In the genomic region with DNA sequence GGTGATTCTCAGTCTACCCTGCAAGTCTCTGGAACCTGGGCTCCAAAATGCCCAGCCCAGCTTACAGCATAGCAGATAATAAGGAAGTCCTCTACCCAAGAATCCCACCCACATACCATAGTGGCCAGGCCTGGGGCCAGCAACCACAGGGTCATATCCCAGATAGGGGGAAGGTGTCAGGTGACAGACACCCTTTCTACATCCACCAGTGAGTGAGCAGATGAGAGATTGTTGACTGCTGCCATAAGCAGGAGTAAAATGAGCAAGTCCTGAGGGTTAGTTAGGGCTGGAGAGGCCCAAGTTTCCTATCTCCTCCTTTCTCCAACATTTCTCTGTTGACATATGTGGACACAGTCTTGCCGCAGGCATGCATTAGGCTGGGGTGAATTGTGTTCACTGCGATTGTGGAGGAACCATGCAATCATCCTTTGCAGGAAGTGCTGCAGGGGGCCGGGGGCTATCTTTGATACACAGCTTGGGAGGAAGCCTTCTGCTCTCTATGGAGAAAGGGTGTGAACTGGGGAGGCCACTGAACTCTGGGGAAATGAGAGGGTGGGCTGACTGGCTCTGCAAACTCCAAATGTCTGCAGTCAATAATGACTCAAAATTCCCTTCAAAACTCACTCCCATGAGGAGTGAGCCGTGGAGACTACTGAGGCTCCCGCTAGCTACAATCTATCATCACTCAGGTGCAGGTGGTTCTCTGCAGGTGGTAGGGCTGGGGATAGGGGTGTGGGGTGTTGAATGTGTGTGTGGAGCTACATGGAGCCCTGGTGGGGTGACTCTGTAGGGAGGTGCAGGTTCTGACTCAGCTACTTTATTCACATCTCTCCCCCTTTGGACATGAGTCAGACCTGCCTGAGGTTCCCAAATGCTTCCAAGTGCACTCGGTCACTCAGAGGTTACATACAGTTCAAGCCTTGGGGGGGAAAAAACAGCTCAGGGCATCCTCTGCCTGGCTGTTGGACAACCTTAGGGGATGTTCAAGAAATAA, we compare ENCODE assay signal across 1 mouse cellular context.
TF ChIP-seq lines count a peak whose summit lies in the region.

No protein-coding gene starts in this region.

TF ChIP-seq in MEL, 35 proteins besides CTCF, POLR2A, EP300 and RAD21:
- no peak; the same call in 1 of the 2 replicates for TF ChIP-seq CHD2 (IDR thresholded peaks at IDR 0.05; ENCODE audit: low read length)
- no peak for TF ChIP-seq GABPA (IDR thresholded peaks at IDR 0.05; ENCODE audit: low read depth, low read length)
- TF ChIP-seq NELFE (IDR thresholded peaks at IDR 0.05; ENCODE audit: low read depth, low read length): peak; percentile 37; the same call in 1 of the 2 replicates
- peak; percentile 79 for TF ChIP-seq USF1 (IDR thresholded peaks at IDR 0.05; ENCODE audit: low read depth, low read length)
- no peak for TF ChIP-seq ZMIZ1 (IDR thresholded peaks at IDR 0.05; ENCODE audit: low read depth, low read length)
- TF ChIP-seq BHLHE40 (IDR thresholded peaks at IDR 0.05; ENCODE audit: borderline replicate concordance, low read depth, low read length): no peak; the same call in 1 of the 2 replicates
- no peak for TF ChIP-seq MYC (IDR thresholded peaks at IDR 0.05; ENCODE audit: low read depth, low read length)
- no peak for TF ChIP-seq NRF1 (IDR thresholded peaks at IDR 0.05; ENCODE audit: insufficient read depth, low read depth, low read length, poor library complexity, severe bottlenecking)
- TF ChIP-seq MAFK (IDR thresholded peaks at IDR 0.05; ENCODE audit: borderline replicate concordance, low read depth, low read length): no peak
- TF ChIP-seq ZKSCAN1 (IDR thresholded peaks at IDR 0.05; ENCODE audit: low read depth, low read length): no peak
- TF ChIP-seq GATA1 (IDR thresholded peaks at IDR 0.05; ENCODE audit: low read depth, low read length): 0 out of 2 replicates have a peak, but pooled peaks have one; percentile 16
- no peak for TF ChIP-seq ZNF384 (IDR thresholded peaks at IDR 0.05; ENCODE audit: low read depth, low read length)
- TF ChIP-seq TAL1 (IDR thresholded peaks at IDR 0.05; ENCODE audit: low read length): peak; percentile 92
- TF ChIP-seq ETS1 (IDR thresholded peaks at IDR 0.05; ENCODE audit: low read depth, low read length): peak; percentile 46; the same call in 1 of the 2 replicates
- no peak for TF ChIP-seq E2F4 (IDR thresholded peaks at IDR 0.05; ENCODE audit: borderline replicate concordance, low read depth, low read length)
- TF ChIP-seq UBTF (IDR thresholded peaks at IDR 0.05; ENCODE audit: borderline replicate concordance, insufficient read depth, low read depth, low read length): no peak
- no peak for TF ChIP-seq ELF1 (IDR thresholded peaks at IDR 0.05; ENCODE audit: low read depth, low read length)
- no peak for TF ChIP-seq KAT2A (conservative IDR thresholded peaks at IDR 0.05; ENCODE audit: low read depth, low read length)
- TF ChIP-seq SMC3 (IDR thresholded peaks at IDR 0.05; ENCODE audit: low read depth, low read length): no peak
- peak; percentile 65; the same call in 1 of the 2 replicates for TF ChIP-seq TCF12 (IDR thresholded peaks at IDR 0.05; ENCODE audit: low read depth, low read length)
- no peak for TF ChIP-seq CHD1 (IDR thresholded peaks at IDR 0.05; ENCODE audit: low read depth, low read length)
- TF ChIP-seq MXI1 (IDR thresholded peaks at IDR 0.05; ENCODE audit: low read depth, low read length): peak; percentile 51; the same call in 1 of the 2 replicates
- TF ChIP-seq POLR2AphosphoS5 (IDR thresholded peaks at IDR 0.05; ENCODE audit: borderline replicate concordance, low read depth, low read length): no peak
- no peak for TF ChIP-seq SIN3A (IDR thresholded peaks at IDR 0.05; ENCODE audit: low read length)
- no peak for TF ChIP-seq RCOR1 (IDR thresholded peaks at IDR 0.05; ENCODE audit: low read depth, low read length)
- no peak for TF ChIP-seq USF2 (IDR thresholded peaks at IDR 0.05; ENCODE audit: borderline replicate concordance in 1 of 2, insufficient read depth in 1 of 2, low read depth in 1 of 2, low read length in 2 of 2)
- TF ChIP-seq MEF2A (IDR thresholded peaks at IDR 0.05; ENCODE audit: extremely low read depth, insufficient replicate concordance, low read depth, low read length, poor library complexity, severe bottlenecking): no peak
- TF ChIP-seq ZC3H11A (IDR thresholded peaks at IDR 0.05; ENCODE audit: low read depth, low read length): no peak
- TF ChIP-seq MAX (IDR thresholded peaks at IDR 0.05; ENCODE audit: low read length): peak; percentile 38
- no peak for TF ChIP-seq MYB (IDR thresholded peaks at IDR 0.05; ENCODE audit: low read depth, low read length)
- TF ChIP-seq POLR2AphosphoS2 (IDR thresholded peaks at IDR 0.05; ENCODE audit: low read length): no peak
- no peak for TF ChIP-seq JUND (IDR thresholded peaks at IDR 0.05; ENCODE audit: low read depth, low read length)
- TF ChIP-seq TBP (IDR thresholded peaks at IDR 0.05; ENCODE audit: low read depth, low read length): peak; percentile 54; the same call in 1 of the 2 replicates
- TF ChIP-seq HCFC1 (IDR thresholded peaks at IDR 0.05; ENCODE audit: low read depth, low read length): 0 out of 2 replicates have a peak, but pooled peaks have one; percentile 16
- no peak for TF ChIP-seq MAZ (IDR thresholded peaks at IDR 0.05; ENCODE audit: low read depth, low read length)
